In the genomic region with DNA sequence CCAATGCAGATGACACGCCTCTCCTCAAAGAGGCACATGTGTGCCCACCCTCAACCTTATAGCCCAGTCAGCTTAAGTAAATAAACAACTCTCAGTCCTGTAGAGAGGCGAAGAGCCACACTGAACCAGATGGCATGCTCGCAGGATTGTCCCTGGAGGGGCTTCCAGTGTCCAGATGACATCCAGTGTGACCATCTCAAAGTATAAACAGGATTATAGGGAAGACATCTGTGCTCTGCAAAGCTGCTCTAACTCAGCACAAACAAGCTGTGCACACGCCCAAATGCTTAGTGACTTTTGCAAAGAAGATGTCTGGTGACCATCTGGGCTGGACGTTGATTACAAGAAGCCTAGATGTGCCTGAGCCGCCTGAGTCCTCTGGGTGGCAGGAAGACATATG, we compare ENCODE assay signal across 17 mouse cellular contexts. TPM values are rescaled to one million over a fixed set of nuclear protein-coding genes. Genes with fewer than 3 reads are reported as not detected.
DNase-seq lines count a peak whose midpoint lies in the region; ATAC-seq lines count a peak whose summit lies in the region.
"Had no signal": no experiment of that assay in that cellular context is flagged by ENCODE, and none has a peak within 500 bp of the region (broad histone marks: within the 10 kb centered on the region; RNA-seq: fewer than 3 reads in every experiment).

No protein-coding gene starts in this region.

- no peak overlapping the region for H3K4me2 ChIP-seq in midbrain, embryonic 13.5 days (replicated peaks)
- H3K4me2 ChIP-seq: forebrain, embryonic 15.5 days; heart, embryonic 11.5 days; liver, embryonic 15.5 days had no signal

- H3K4me1 ChIP-seq in midbrain, embryonic 13.5 days (replicated peaks) = no peaks in the 10 kb centered on the region
- H3K4me1 ChIP-seq: forebrain, embryonic 15.5 days; liver, embryonic 15.5 days had no signal

- DNase-seq in left cerebral cortex, postnatal 4 days = peak; percentile 48
- no peak for DNase-seq in left cerebral cortex, adult 8-10 months (ENCODE audit: low spot score in 2 of 2)
- DNase-seq in embryo, embryonic 10 days (ENCODE audit: low spot score) = peak; percentile 48
- DNase-seq in embryo, embryonic 9.5 days (ENCODE audit: extremely low spot score) = peak; percentile 17
- DNase-seq in liver = no peak
- no peak for DNase-seq in spleen, postnatal 10 days (ENCODE audit: low spot score in 2 of 2)
- DNase-seq: cerebellum, adult 9-10 months; heart, postnatal 10 days; kidney, adult 11 months; thymus, postnatal 25 days had no signal

- no peaks in the 10 kb centered on the region for H3K27me3 ChIP-seq in midbrain, embryonic 13.5 days
- H3K27me3 ChIP-seq: forebrain, embryonic 15.5 days; liver, embryonic 15.5 days had no signal

- no peaks in the 10 kb centered on the region for H3K36me3 ChIP-seq in midbrain, embryonic 13.5 days
- H3K36me3 ChIP-seq: forebrain, embryonic 15.5 days; liver, embryonic 15.5 days had no signal

- intact Hi-C loops in left cerebral cortex, postnatal 4 days (cut with DNase I) = no loop called here

- no peak overlapping the region for H3K27ac ChIP-seq in midbrain, embryonic 13.5 days
- H3K27ac ChIP-seq: forebrain, embryonic 15.5 days; liver, embryonic 15.5 days had no signal

- H3K4me3 ChIP-seq in midbrain, embryonic 13.5 days (replicated peaks) = no peak overlapping the region
- H3K4me3 ChIP-seq: forebrain, embryonic 15.5 days; liver, embryonic 15.5 days had no signal

- no peaks in the 10 kb centered on the region for H3K9me3 ChIP-seq in midbrain, embryonic 13.5 days
- H3K9me3 ChIP-seq: forebrain, embryonic 15.5 days; liver, embryonic 15.5 days had no signal

- no peak overlapping the region for H3K9ac ChIP-seq in midbrain, embryonic 13.5 days (replicated peaks)
- H3K9ac ChIP-seq: forebrain, embryonic 15.5 days; liver, embryonic 15.5 days had no signal

- peak; percentile 11; the same call in 1 of the 2 replicates for ATAC-seq in midbrain, embryonic 13.5 days
- ATAC-seq in granulocyte monocyte progenitor cell, adult 5-6 weeks (replicated peaks; ENCODE audit: poor library complexity, severe bottlenecking) = no peak
- ATAC-seq: forebrain, embryonic 15.5 days; lung, postnatal 0 days had no signal

- 56% methylated on average over 6 of the region's 6 CpGs for WGBS in midbrain, embryonic 13.5 days

RNA-seq across cellular contexts. Expression of a gene that starts 58.8 kb away (rescaled TPM):
- total RNA-seq in left cerebral cortex, postnatal 4 days (2021) = 10 to 100 TPM; 18.2 to 19.4 TPM
- 10 to 100 TPM in 3 of 4 experiments, 1 to 10 TPM in 1; 8.6 to 11.7 (median 10.4) TPM for total RNA-seq in left cerebral cortex, adult 8-10 months (2022)
- polyA plus RNA-seq in midbrain, embryonic 13.5 days (2015; fragmentation: Nextera tagmentation; extraction: Ambion mirVana) = 1.7 and 2.0 TPM in 2 replicates
- total RNA-seq in granulocyte monocyte progenitor cell, adult 5-6 weeks (2014; fragmentation: Nextera tagmentation) = not detected in 2 replicates
- total RNA-seq in granulocyte monocyte progenitor cell, adult 5-6 weeks (2017) = not detected in 2 replicates
- total RNA-seq: megakaryocyte progenitor cell, adult 5-6 weeks had no signal

Comparison
In these comparisons a context has a peak if more than half of its experiments do, and no peak if none do; other contexts are left out.
1. DNase-seq: peak in left cerebral cortex, postnatal 4 days (single experiment), embryo, embryonic 10 days (single experiment) and embryo, embryonic 9.5 days (single experiment); none in left cerebral cortex, adult 8-10 months (0 of 2), liver (single experiment) and spleen, postnatal 10 days (0 of 2).
2. RNA of a gene that starts 58.8 kb away (total RNA-seq): 18.2 to 19.4 TPM in left cerebral cortex, postnatal 4 days and 8.6 to 11.7 TPM in left cerebral cortex, adult 8-10 months; not detected in granulocyte monocyte progenitor cell, adult 5-6 weeks; every median in the first group is over 4 times any median in the second.